Mouse (Mus musculus) myocyte (in vitro differentiated cells): ENCODE measurements around the gene Rrnad1.

Source experiments
- E2F4 ChIP-seq: IDR thresholded peaks from one replicate; pipeline ENCODE4 v1.6.1; 2011; ENCODE audit warnings: mild to moderate bottlenecking, control low read depth, moderate library complexity; ENCODE audit not compliant: insufficient read depth
- MAX ChIP-seq: IDR thresholded peaks from one replicate; pipeline ENCODE4 v1.6.1; 2011; ENCODE audit warnings: low read depth, mild to moderate bottlenecking, control low read depth
- MYOD1 ChIP-seq, 3 experiments: IDR thresholded peaks; one replicate each; pipeline ENCODE4 v1.6.1; 2011; ENCODE audit warnings: control low read depth in 2 of 3, low read depth in 2 of 3, mild to moderate bottlenecking in 2 of 3, moderate library complexity in 1 of 3; ENCODE audit not compliant: insufficient read length in 2 of 3, control insufficient read depth in 1 of 3
- MYOG ChIP-seq, 3 experiments: IDR thresholded peaks; one replicate each; pipeline ENCODE4 v1.6.1; 2011; ENCODE audit warnings: control low read depth in 2 of 3, low read depth in 2 of 3, mild to moderate bottlenecking in 2 of 3; ENCODE audit not compliant: insufficient read length in 2 of 3, control insufficient read depth in 1 of 3, insufficient read depth in 1 of 3
- POLR2A ChIP-seq: IDR thresholded peaks from one replicate; pipeline ENCODE4 v1.6.1; 2011; ENCODE audit warnings: low read depth, mild to moderate bottlenecking, control low read depth, moderate library complexity; ENCODE audit not compliant: insufficient read length
- POLR2AphosphoS2 ChIP-seq: IDR thresholded peaks from one replicate; pipeline ENCODE4 v1.6.1; 2011; ENCODE audit warnings: low read depth, control low read depth; ENCODE audit not compliant: insufficient read length
- REST ChIP-seq: IDR thresholded peaks from one replicate; pipeline ENCODE4 v1.6.1; 2011; ENCODE audit warnings: mild to moderate bottlenecking, control low read depth, moderate library complexity; ENCODE audit not compliant: insufficient read depth, insufficient read length
- TCF12 ChIP-seq: IDR thresholded peaks from one replicate; pipeline ENCODE4 v1.6.1; 2011; ENCODE audit warnings: mild to moderate bottlenecking, control low read depth; ENCODE audit not compliant: poor library complexity, insufficient read depth, severe bottlenecking
- TCF3 ChIP-seq: IDR thresholded peaks from one replicate; pipeline ENCODE4 v1.6.1; 2011; ENCODE audit warnings: low read depth, control low read depth; ENCODE audit not compliant: insufficient read length
- USF1 ChIP-seq: IDR thresholded peaks from one replicate; pipeline ENCODE4 v1.6.1; 2011; ENCODE audit warnings: low read depth, mild to moderate bottlenecking, control low read depth, moderate library complexity

DNA sequence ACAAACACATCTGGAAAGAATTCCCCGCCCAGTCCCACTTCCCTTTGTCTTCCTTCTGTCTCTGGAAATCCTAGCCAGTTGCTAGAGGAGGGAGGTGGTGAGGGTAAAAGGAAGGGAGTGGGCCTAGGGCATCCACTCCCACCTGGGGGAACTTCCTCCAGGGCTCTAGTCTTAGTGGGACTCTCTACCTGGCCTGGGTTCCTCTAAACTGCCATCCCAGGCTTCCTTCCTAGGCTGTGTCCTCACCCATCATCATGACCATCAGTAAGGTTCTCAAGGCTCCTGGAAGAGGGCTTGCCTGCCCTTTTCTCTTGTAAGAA is 16.0 kb upstream of the Rrnad1 start:
- no peak for TF ChIP-seq POLR2A
- TF ChIP-seq MYOD1 (IDR thresholded peaks at IDR 0.05; ENCODE audit: control insufficient read depth in 1 of 3, insufficient read length in 2 of 3, low read depth in 2 of 3): no peak
- no peak for TF ChIP-seq POLR2AphosphoS2
- TF ChIP-seq USF1: no peak
- no peak for TF ChIP-seq MAX
- no peak for TF ChIP-seq MYOG (IDR thresholded peaks at IDR 0.05; ENCODE audit: control insufficient read depth in 1 of 3, insufficient read depth in 1 of 3, insufficient read length in 2 of 3, low read depth in 2 of 3)
- no peak for TF ChIP-seq TCF3
- TF ChIP-seq REST: no peak
- no peak for TF ChIP-seq TCF12
- no peak for TF ChIP-seq E2F4
